Mouse (Mus musculus) heart, adult 9 months (tissue): Measurements from ENCODE around the gene Arl5c.
"Not testable (repeated sequence)": the region's sequence is repeated elsewhere in the genome, so short reads cannot be mapped to it uniquely, and the experiment has no call there.

ENCODE experiments used
- DNase-seq, 2 experiments: peaks; one replicate each; pipeline ENCODE4 v3.0.0; 2022; ENCODE audit warnings: low spot score in 2 of 2

Gene Arl5c

GRCm38 (mm10) chr11:97959300-97959680 is 36.7 kb downstream of the Arl5c start:
- no peak for DNase-seq

DNA sequence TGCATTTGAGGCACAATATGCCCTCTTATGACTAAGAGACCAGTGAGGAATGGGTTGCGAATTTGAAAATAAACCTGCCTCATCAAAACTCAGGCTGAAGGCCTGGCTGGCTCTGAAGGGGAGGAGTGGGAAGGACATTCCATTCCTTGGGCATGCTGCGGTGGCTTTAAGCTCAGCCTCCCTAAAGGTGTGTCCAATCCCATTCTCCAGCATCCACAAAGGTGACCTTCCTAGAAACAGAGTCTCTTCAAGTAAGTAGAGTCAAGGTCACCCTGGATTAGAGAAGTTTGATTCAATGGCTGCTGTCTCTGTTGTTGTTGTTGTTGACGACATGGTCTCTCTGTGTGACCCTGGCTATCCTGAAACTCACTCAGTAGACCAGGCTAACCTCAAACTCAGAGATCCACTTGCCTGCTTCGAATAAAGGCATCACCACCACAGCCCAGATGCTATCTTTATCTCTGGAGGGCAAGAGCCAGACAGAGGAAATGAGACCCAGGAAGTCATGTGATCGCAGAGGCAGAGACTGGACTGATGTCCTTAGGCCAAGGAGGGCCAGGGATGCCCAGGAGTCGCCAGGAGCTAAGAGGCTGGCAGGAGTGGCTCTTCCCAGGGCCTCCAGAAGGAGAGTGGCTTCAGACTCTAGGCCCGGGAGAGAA is 37.2 kb downstream of the Arl5c start:
- DNase-seq = no peak

- no peak for DNase-seq
These were observed 38.9 kb downstream of the Arl5c start for GRCm38 (mm10) chr11:97956905-97957560.

DNA sequence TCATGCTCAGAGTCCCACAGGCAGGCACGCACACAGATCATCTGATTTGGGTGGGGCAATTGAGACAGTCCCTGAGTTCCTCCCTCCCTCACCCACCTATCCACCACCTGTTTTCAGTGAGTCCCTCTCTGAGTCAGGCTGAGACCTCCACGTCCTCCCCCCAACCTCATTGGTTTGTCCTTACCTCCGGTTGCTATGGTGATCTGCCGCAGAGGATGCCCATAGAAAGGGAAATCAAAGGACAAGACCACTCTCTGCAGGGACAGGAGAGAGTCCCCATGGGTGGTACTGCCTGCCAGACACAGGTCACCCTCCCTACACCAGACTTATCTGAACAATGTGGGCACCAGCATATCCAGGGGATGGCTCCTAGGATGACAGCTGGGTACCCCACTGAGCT is 40.1 kb downstream of the Arl5c start:
- no peak for DNase-seq

DNA sequence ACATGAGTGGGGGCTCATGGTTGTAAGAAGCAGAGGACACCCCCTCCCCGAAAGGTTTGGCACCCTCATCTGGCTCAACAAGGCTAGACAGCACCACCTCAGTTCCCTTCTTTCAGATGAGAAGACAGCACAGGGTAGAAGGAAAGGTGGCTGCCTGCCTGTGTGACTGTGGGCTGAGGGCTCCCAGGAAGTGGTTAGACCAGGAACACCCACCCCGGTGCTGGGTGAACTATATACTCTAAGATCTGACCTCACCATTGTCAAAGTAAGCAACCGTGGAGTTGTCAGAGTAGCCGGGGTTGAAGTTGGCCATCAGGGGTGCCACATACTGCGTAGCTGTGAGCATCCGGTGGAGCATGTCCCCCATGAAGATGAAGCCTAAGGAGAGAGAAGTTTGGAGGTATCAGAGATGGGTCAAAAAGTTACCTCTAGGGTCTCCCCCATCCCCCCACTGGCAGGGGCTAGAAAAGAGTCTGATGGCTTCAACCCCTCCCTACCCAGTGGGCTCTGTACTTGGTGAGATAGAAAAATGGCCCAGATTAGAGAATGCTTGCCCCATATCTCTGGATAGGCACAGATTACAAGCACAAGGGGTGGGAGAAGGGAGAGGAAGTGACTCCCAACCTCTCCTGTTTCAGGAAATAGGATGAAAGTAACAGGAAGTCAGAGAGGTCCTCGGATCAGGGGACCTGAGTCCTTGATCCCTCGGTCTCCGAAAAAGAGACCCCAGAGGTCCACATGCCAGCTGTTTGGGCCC is 40.7 kb downstream of the Arl5c start:
- DNase-seq = no peak

DNA sequence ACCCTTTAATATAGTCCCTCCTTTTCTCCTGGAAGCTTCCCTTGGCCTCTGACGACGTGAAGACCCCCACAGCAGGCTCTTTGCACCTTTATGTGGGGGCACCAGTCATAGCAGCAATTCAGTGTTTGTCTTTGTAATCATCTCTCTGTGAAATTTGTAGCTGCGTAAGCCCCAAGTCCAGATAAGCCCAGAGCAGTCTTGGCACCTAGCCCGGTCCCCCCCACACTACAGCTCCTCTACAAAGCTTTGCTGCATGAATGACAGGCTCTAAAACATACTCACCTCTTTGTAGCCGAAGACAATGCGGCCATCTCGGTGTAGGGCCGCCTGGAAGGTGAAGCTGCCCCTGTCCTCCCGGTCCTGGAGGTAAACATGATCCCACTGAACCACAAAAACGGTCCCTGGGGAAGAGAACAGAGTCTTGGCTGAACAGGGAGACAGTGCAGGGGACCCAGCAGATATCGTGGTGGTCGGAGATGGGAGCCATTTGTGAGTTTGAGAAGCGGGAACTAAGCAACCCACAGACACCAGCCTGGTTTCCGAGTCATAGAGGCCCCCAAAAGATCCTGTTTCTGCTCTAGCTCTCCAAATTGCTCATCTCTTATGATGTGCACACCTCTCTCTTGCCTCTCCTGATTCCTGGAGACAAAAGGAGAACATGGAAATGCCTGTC is 41.4 kb downstream of the Arl5c start:
- no peak for DNase-seq

DNA sequence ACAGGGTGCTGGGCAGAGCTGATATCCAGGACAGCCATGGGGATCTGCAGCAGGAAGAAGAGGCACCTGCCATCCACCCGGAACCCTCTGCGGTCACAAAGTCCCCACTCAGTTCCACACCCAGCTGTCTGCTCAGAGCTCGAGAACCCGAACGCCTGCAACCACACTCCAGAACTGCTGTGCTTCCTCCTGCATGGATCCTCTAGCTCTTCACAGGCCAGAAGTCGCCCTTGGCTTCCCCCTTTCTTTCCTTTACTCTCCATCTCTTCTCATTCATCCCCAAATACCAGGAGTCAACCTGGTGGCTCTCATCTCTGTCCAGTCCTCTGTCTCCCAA is 42.1 kb downstream of the Arl5c start:
- DNase-seq = no peak

DNA sequence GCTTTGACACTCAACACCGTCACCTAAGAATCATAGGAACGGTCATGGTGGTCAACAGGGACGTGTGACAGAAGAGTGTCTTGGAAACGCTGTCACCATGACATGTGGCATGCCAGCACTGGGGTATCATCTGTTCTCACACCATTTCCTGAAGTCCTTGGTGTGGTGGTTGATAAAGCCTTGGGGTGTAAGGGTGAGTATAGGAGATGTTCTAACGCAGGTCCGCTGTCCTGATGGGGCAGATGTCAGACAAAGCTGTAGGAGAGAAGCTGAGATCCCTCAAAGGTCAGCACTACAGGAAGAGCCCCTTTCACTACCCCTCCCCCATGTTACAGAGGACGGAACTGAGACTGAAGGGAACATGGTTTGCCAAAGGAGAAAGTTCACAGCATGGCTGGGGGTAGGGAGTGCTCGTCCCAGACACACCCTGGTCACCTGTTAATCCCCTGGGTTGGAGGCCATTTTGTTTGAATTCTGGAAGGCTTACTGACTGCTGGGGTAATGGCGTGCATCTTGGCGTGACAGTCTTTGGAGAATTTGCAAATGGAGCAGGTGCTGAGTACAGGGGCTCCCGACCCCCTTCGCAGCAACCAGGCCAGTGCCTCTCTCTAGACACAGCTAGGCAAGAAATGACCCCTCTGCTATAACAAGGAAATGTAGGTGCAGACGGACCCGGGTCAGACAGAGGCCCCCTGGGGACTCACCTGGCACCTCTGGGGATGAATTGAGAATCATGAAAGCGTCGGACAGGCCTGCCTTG is 42.6 kb downstream of the Arl5c start:
- no peak for DNase-seq

- DNase-seq = no peak
These were observed 43.5 kb downstream of the Arl5c start for GRCm38 (mm10) chr11:97952367-97953006.

DNA sequence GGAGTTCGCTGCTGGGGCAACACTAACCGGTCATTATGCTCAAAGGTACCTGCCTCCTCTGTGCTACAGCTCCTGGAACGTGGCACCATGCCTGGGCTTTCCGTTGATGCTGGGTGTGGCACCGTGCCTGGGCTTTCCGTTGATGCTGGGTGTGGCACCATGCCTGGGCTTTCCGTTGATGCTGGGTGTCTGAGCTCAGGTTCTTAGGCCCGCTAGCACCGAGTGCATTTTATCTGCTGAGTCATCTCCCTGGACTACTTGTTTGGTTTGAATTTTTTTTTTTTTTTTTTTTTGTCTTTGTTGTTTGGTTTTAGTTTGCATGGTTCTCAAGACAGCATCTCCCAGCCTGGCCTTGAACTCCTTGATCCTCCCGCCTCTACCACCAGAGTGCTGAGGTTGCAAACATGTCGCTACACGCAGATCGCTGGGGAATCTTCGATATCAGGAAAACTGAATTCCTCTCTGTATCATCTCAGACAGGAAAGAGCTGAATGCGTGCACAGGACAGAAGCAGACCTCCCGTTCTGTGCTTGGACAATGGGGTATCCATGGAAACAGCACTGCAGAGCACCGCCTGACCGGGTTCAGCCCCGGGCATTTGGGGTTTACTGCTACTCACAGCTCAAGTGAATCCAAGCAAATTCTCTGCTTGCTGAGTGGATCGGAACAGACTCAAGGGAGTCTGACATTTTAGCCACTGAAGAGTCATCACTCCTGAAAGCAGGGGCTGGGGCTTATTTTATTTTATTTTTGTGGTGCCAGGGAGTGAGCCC is 46.1 kb downstream of the Arl5c start:
- no peak for DNase-seq

- no peak for DNase-seq
These were observed 48.6 kb downstream of the Arl5c start for GRCm38 (mm10) chr11:97947426-97947825.

- not testable (repeated sequence) for DNase-seq
These were observed 50.2 kb downstream of the Arl5c start for GRCm38 (mm10) chr11:97945738-97946289.

GRCm38 (mm10) chr11:97945031-97945430 is 51.0 kb downstream of the Arl5c start:
- no peak for DNase-seq

- no peak for DNase-seq
These were observed 52.7 kb downstream of the Arl5c start for GRCm38 (mm10) chr11:97943256-97943655.

DNA sequence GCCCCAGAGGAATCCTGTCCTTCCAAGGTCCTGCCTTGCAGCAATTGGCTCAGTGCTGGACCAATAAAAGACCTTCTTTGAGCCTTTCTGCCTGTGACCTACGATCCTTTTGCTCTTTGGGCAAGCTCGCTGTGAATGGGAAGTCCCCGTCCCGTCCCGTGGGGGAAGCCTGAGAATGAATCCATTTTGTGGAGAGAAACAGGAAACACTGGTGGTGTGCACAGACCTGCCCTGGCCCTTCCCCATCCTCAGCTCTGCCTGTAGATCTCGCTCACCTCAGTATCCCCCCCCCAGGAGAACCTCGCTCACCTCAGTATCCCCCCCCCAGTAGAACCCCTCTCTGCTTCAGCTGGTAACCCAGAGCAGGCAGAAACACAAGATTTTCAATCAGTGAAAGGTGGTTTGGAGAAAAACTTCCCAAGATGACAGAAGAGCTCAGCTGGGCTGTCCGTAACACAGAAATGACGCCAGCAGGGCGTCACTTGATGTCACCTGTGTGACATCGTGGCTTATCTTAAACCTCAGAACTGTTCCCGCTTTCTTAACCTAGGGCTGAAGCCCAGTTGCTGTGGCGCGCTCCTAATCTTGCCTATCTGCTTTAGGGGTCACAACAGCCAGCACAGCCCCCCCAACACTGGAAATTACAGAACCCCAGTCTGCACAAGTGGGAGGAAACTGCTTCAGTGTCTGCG is 53.4 kb downstream of the Arl5c start:
- no peak for DNase-seq
